Mouse (Mus musculus) ES-E14 (cell line): ENCODE data around the gene Dscam.

ENCODE experiments used
- HCFC1 ChIP-seq: IDR thresholded peaks from 2 replicates; pipeline ENCODE4 v1.6.1; 2012; ENCODE audit warnings: low read length, inconsistent platforms, borderline replicate concordance; ENCODE audit not compliant: insufficient read depth
- ZNF384 ChIP-seq: IDR thresholded peaks from 2 replicates; pipeline ENCODE4 v1.6.1; 2012; ENCODE audit warnings: low read depth, low read length, inconsistent platforms

DNA sequence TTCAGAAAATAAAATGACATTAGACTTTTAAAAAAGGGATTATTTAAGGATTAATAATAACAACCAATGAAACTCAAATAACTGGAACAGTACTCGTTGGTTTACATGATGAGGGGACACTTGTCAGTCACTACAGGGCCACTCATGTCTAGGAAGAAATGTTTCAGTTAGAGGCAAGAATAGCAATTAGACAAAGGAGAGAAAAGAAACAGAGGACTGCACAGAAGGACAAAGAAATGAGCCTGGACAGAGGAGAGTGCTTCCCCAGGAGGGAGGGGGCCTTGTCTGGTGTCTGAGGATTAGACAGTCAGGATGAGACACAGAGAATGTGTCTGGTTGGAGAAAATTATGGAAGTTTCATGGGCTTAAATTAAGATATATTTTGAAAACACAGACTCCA, 324.0 kb downstream of the Dscam start:
- no peak for TF ChIP-seq HCFC1
- TF ChIP-seq ZNF384, result no peak
